In the genomic region with DNA sequence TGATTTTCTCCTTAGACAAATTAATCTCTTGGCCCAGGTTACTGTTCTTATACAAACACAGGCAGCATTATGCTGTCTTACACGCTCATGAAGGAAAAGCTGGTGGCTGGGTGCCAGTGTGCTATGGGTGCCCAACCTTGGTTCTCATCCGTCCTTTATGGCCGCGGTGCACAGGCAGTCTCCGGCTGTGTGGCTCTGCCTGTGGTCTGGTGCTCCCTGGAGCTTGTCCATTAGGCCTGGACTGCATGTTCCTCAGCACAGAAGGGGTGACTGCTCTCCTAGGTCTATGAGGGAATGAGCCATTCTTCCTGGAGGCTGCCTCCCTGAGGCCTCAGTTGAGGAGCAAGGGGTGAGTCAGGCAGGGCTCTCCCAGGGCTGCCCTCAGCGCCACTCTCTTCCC, we compare ENCODE assay signal across 23 mouse cellular contexts.
DNase-seq lines count a peak whose midpoint lies in the region; ATAC-seq and TF ChIP-seq lines count a peak whose summit lies in the region.
"Had no signal": no experiment of that assay in that cellular context is flagged by ENCODE, and none has a peak within 500 bp of the region (broad histone marks: within the 10 kb centered on the region; RNA-seq: fewer than 3 reads in every experiment).

No protein-coding gene starts in this region.

- H3K36me3 ChIP-seq in midbrain, embryonic 14.5 days (ENCODE audit: control insufficient read depth, insufficient read depth, low read length), result no peaks in the 10 kb centered on the region
- no peaks in the 10 kb centered on the region for H3K36me3 ChIP-seq in midbrain, embryonic 11.5 days (ENCODE audit: control insufficient read depth, insufficient read depth, low read length)
- H3K36me3 ChIP-seq in thymus, adult 2 months (ENCODE audit: control insufficient read depth, insufficient read depth, low read length), result 0 out of 2 replicates have a peak, but pooled peaks cover 3% of the 10 kb centered on the region
- H3K36me3 ChIP-seq: embryonic facial prominence, embryonic 12.5 days; heart, embryonic 10.5 days; hindbrain, embryonic 10.5 days had no signal

- no peaks in the 10 kb centered on the region for H3K4me1 ChIP-seq in midbrain, embryonic 14.5 days (ENCODE audit: control insufficient read depth, insufficient read depth, low read length)
- peaks cover 4% of the 10 kb centered on the region for H3K4me1 ChIP-seq in midbrain, embryonic 11.5 days (ENCODE audit: control insufficient read depth, insufficient read depth, low read length)
- peaks cover 23% of the 10 kb centered on the region for H3K4me1 ChIP-seq in thymus, adult 2 months (replicated peaks; ENCODE audit: control insufficient read depth, insufficient read depth, low read length)
- H3K4me1 ChIP-seq: liver, embryonic 12.5 days had no signal

- no peak for ATAC-seq in midbrain, embryonic 14.5 days (ENCODE audit: low FRiP score, low TSS enrichment)
- ATAC-seq in midbrain, embryonic 11.5 days (ENCODE audit: low FRiP score), result no peak
- ATAC-seq: liver, embryonic 12.5 days had no signal

- no peak for TF ChIP-seq CTCF in thymus, adult 2 months (IDR thresholded peaks at IDR 0.05; ENCODE audit: borderline replicate concordance, control insufficient read depth, extremely low read depth, insufficient read depth, low read length, poor library complexity)

- DNase-seq in adrenal gland, adult (ENCODE audit: inconsistent age in 2 of 2, low spot score in 1 of 2), result peak; percentile 60 to 65
- DNase-seq in adrenal gland, adult 2 months, result no peak
- DNase-seq in layer of hippocampus, adult 11-12 months (ENCODE audit: low spot score), result peak; percentile 17
- no peak for DNase-seq in layer of hippocampus, postnatal 14 days (ENCODE audit: low spot score in 2 of 2)
- peak; percentile 18 for DNase-seq in midbrain, embryonic 14.5 days
- no peak for DNase-seq in midbrain, embryonic 11.5 days (ENCODE audit: low spot score, missing footprints)
- no peak for DNase-seq in thymus, adult 2 months
- no peak for DNase-seq in kidney, postnatal 25 days
- DNase-seq: cerebellum, adult 9-10 months; gastrocnemius, postnatal 36 days; kidney, adult 11 months; left cerebral cortex, postnatal 4 days; lung, postnatal 36 days; retina, postnatal 1 day; right cerebral cortex, postnatal 4 days; thymus, postnatal 36 days had no signal

- no peaks in the 10 kb centered on the region for H3K9me3 ChIP-seq in midbrain, embryonic 14.5 days (ENCODE audit: control insufficient read depth, low read length)
- no peaks in the 10 kb centered on the region for H3K9me3 ChIP-seq in midbrain, embryonic 11.5 days (ENCODE audit: control insufficient read depth, low read length)
- H3K9me3 ChIP-seq: embryonic facial prominence, embryonic 12.5 days; G1E; heart, embryonic 10.5 days; hindbrain, embryonic 10.5 days; liver, embryonic 12.5 days had no signal

- no peaks in the 10 kb centered on the region for H3K27me3 ChIP-seq in midbrain, embryonic 14.5 days (ENCODE audit: control insufficient read depth, insufficient read depth, low read length)
- H3K27me3 ChIP-seq in midbrain, embryonic 11.5 days (ENCODE audit: control insufficient read depth, insufficient read depth, low read length), result no peaks in the 10 kb centered on the region; the same call in 1 of the 2 replicates
- H3K27me3 ChIP-seq in thymus, adult 2 months (ENCODE audit: control insufficient read depth, insufficient read depth, low read length), result no peaks in the 10 kb centered on the region
- H3K27me3 ChIP-seq: embryonic facial prominence, embryonic 12.5 days; liver, embryonic 12.5 days had no signal

- WGBS in midbrain, embryonic 14.5 days, result 89% methylated on average over 6 of the region's 6 CpGs
- WGBS in midbrain, embryonic 11.5 days, result 95% methylated on average over 6 of the region's 6 CpGs
- 97% methylated on average over 6 of the region's 6 CpGs for WGBS in thymus, adult 2 months

- TF ChIP-seq POLR2A in thymus, adult 2 months (IDR thresholded peaks at IDR 0.05; ENCODE audit: control insufficient read depth, extremely low read depth, insufficient read depth, low read length, poor library complexity), result no peak

- no peak overlapping the region for H3K9ac ChIP-seq in midbrain, embryonic 14.5 days (replicated peaks; ENCODE audit: low read length)
- no peak overlapping the region for H3K9ac ChIP-seq in midbrain, embryonic 11.5 days (ENCODE audit: low read length)
- H3K9ac ChIP-seq: embryonic facial prominence, embryonic 12.5 days; liver, embryonic 12.5 days had no signal

- H3K4me3 ChIP-seq in midbrain, embryonic 14.5 days (replicated peaks; ENCODE audit: low read depth, low read length), result no peak overlapping the region
- no peak overlapping the region for H3K4me3 ChIP-seq in midbrain, embryonic 11.5 days (ENCODE audit: low read depth, low read length)
- no peak overlapping the region for H3K4me3 ChIP-seq in thymus, adult 2 months (ENCODE audit: control insufficient read depth, insufficient read depth, low read length)
- H3K4me3 ChIP-seq: embryonic facial prominence, embryonic 12.5 days; heart, embryonic 10.5 days; hindbrain, embryonic 10.5 days; left cerebral cortex, adult 2 months; liver, embryonic 12.5 days had no signal

- H3K4me2 ChIP-seq in midbrain, embryonic 14.5 days (ENCODE audit: low read length), result no peak overlapping the region
- no peak overlapping the region for H3K4me2 ChIP-seq in midbrain, embryonic 11.5 days
- H3K4me2 ChIP-seq: embryonic facial prominence, embryonic 12.5 days; liver, embryonic 12.5 days had no signal

- H3K27ac ChIP-seq in midbrain, embryonic 14.5 days (replicated peaks; ENCODE audit: low read depth, low read length), result no peak overlapping the region
- H3K27ac ChIP-seq in midbrain, embryonic 11.5 days (ENCODE audit: low read depth, low read length), result no peak overlapping the region
- H3K27ac ChIP-seq in thymus, adult 2 months (ENCODE audit: control insufficient read depth, insufficient read depth, low read length), result no peak overlapping the region
- H3K27ac ChIP-seq: embryonic facial prominence, embryonic 12.5 days; heart, embryonic 10.5 days; kidney, postnatal 0 days; left cerebral cortex, adult 2 months; liver, embryonic 12.5 days had no signal

Comparison
In these comparisons a context has a peak if more than half of its experiments do, and no peak if none do; other contexts are left out.
1. DNase-seq: peak in adrenal gland, adult (2 of 2), layer of hippocampus, adult 11-12 months (single experiment) and midbrain, embryonic 14.5 days (single experiment); none in adrenal gland, adult 2 months (single experiment), layer of hippocampus, postnatal 14 days (0 of 2), midbrain, embryonic 11.5 days (single experiment), thymus, adult 2 months (single experiment) and kidney, postnatal 25 days (0 of 2).